Mouse (Mus musculus) layer of hippocampus, adult 2 months (tissue): ENCODE results near the gene Cdh12. TPM values are rescaled to one million over a fixed set of nuclear protein-coding genes. Genes with fewer than 3 reads are reported as not detected.

Experiments used
- DNase-seq, 2 experiments: peaks; one replicate each; pipeline ENCODE4 v3.0.0; 2022; ENCODE audit warnings: low spot score in 2 of 2
- H3K27ac ChIP-seq: fragments of 200-600 bp; 2 replicates; pipeline ENCODE4 v1.8.1; 2022
- H3K4me3 ChIP-seq: fragments of 200-600 bp; 2 replicates; pipeline ENCODE4 v1.8.1; 2022; ENCODE audit warnings: mild to moderate bottlenecking
- CTCF ChIP-seq: fragments of 200-600 bp; conservative IDR thresholded peaks from 2 replicates; pipeline ENCODE4 v1.8.1; 2022; ENCODE audit warnings: antibody characterized with exemption, mild to moderate bottlenecking, moderate library complexity
- microRNA-seq, 2 experiments: library from miRNA; unstranded; fragments of <30 nt; microRNA quantifications; one replicate each; pipeline ENCODE4 v1.2.0; 2021
- total RNA-seq, 2 experiments: library from RNA; stranded (reverse); gene quantifications; 2 replicates each; pipeline ENCODE4 v1.2.3; 2021

The Cdh12 gene
- total RNA-seq, 2 experiments from 2014 or later = 25.0 to 28.6 TPM

DNA sequence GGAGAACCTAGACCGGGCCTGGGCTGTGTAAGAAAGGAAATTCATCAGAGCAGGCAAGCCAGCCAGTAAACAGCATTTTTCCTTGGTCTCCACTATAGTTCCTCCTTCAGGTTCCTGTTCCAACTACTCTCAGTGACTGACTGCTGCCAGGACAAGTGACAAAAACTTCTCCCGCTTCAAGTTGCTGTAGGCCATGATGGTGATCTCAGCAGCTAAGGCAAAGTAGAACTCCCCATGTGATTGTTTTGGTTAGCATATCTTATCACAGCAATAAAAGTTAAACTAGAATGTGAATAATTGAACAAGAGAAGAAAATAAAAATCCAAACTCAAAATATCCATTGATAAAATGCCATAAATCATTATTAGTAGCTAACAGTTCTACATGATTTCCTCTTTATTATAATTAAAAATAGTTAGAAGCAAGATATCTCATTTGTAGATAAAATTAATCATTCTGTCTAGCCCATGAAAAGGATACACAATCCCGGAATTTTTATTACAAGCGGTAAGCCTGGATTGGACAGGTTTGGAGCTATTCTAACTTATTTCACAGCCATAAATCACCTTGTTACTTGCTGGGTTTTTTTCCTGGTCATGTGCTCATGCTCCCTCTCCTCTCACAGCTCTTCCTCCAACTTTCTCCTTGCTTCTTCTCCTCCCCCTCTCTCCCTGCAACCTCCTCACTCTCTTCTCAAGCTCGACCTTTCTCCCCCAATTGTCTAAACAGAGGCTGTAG lies 1117.4 kb downstream of the Cdh12 start:
- Histone ChIP-seq H3K27ac (no peak overlapping the region), H3K4me3 (no peak overlapping the region)
- DNase-seq = no peak
- no peak for TF ChIP-seq CTCF

GRCm38 (mm10) chr15:21604510-21604909 lies 1155.4 kb downstream of the Cdh12 start:
- no peak overlapping the region for H3K4me3 ChIP-seq
- no peak overlapping the region for H3K27ac ChIP-seq
- no peak for TF ChIP-seq CTCF
- no peak for DNase-seq

Small RNAs within 50 kb of the gene (microRNA-seq; reads per million reads assigned to microRNA genes)
- 0 reads per million in 2 experiments for gene Gm27397

Other genes with a start within 250 kb of the Cdh12 start
- not detected for gene Acot10, start 217.5 kb downstream of the Cdh12 start, total RNA-seq